Mouse (Mus musculus) ES-CJ7 (cell line): ENCODE data around the gene Igfbpl1.

Source experiments
- DNase-seq: peaks from one replicate; pipeline ENCODE4 v3.0.0; 2011; ENCODE audit warnings: low read depth, low spot score

Igfbpl1 gene

GRCm38 (mm10) chr4:45822781-45823575 lies 3.7 kb downstream of the Igfbpl1 start:
- no peak for DNase-seq

- no peak for DNase-seq
These were observed 4.7 kb downstream of the Igfbpl1 start for GRCm38 (mm10) chr4:45821995-45822394.

- DNase-seq = peak; percentile 80
These were observed 6.5 kb downstream of the Igfbpl1 start for GRCm38 (mm10) chr4:45820074-45820830.

- peak; percentile 88 for DNase-seq
These were observed 7.4 kb downstream of the Igfbpl1 start for GRCm38 (mm10) chr4:45819208-45819931.

DNA sequence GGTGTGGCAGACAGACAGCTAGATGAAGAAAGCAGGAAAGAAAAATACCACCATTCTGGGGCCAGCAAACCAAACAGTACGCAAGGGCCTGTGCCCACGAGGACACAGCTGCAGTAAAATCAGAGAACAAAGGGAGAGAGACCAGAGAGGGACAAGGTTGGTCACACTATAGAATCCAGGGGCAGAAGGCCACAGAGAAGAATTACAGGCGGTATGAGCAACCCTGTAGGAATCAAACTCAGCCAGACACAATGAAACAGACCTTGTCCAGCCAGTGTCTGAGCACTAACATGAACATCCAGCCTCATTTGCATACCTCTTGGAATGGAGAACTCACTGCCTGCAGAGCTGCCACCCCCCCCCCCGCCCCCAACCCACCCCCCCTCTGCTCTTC lies 7.9 kb downstream of the Igfbpl1 start:
- no peak for DNase-seq

DNA sequence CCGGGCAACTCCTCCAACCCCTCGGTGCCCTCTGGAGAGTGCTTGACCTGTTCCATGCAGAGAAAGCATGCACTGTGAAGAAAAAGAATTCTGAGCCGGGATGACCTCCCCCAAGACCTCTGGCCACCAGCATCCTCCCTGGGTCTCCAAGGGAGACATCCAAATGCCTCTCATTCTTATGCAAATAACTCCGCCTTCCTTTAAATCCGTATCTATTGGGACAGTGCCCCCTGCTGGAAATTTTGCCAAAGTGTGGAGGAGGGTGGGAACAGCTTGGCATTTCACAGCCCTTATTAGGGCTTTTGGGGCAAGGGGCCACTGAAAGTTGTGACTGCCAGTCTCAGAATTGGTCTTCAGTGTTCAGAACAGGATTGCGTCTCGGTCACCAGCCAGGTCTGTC lies 11.2 kb downstream of the Igfbpl1 start:
- DNase-seq = peak; percentile 93

DNA sequence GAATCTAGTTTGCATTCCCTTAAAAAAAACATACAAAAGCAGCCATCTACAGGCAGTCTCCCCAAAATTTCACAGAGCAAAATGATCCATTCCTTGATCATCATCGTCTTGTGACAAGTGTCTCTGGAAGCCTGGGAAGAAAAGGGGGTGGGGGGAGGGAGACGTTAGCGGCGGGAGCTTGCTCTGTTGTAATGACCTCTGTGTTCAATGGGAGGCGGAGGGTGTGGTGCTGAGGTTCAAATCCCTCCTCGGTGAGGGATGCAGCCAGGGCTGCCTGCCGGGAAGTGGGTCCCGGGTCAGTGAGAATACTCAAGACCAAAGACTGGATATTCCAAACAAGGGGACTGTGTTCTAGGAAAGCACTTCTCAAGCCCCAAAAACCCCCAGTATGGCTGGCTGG lies 15.5 kb downstream of the Igfbpl1 start:
- peak; percentile 77 for DNase-seq

DNA sequence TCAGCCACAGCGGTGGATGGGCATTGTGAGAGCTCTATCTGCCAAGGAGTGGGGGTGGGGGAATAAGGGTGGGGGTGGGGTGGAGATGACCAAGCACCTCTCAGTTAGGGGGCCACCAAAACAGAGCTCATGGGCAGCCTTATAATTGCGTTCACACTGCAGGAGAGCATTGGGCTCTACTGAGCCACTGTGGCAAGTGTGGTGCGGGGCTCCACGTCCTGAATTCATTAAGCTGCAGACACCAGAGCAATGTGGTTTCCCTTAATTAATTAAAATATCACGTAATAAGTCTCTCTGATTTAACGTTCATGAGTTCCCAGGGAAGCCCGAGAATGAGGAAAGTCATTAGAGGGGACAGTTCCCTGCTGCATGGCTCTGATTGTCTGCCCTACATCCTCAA lies 18.7 kb downstream of the Igfbpl1 start:
- no peak for DNase-seq

GRCm38 (mm10) chr4:45802900-45803299 lies 23.8 kb downstream of the Igfbpl1 start:
- DNase-seq = no peak

GRCm38 (mm10) chr4:45799956-45800537 lies 26.7 kb downstream of the Igfbpl1 start:
- DNase-seq = peak; percentile 40

GRCm38 (mm10) chr4:45798964-45799363 lies 27.8 kb downstream of the Igfbpl1 start, which contains the start of gene Aldh1b1:
TSS of gene Aldh1b1 (plus strand) at chr4:45799022.
- DNase-seq = peak; percentile 74

DNA sequence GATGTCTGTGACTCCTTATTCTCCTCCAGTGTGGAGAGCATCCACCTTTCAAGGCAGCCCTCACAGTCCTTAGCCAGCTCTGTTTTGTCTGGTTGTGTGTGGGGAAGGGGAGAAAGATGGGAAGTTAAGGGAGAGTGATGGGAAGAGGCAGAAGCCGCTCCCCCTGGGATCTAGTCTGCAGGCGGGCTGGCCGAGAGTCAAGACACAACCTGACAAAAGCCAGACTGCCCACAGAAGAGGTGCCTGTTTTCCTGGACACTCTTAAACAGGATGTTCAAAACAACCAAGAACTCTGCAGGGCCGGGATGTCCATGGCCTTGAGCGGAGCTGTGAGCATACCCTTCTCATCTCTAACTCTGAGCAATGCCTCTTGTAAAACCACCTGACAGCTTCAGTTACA lies 30.0 kb downstream of the Igfbpl1 start:
- DNase-seq = no peak

DNA sequence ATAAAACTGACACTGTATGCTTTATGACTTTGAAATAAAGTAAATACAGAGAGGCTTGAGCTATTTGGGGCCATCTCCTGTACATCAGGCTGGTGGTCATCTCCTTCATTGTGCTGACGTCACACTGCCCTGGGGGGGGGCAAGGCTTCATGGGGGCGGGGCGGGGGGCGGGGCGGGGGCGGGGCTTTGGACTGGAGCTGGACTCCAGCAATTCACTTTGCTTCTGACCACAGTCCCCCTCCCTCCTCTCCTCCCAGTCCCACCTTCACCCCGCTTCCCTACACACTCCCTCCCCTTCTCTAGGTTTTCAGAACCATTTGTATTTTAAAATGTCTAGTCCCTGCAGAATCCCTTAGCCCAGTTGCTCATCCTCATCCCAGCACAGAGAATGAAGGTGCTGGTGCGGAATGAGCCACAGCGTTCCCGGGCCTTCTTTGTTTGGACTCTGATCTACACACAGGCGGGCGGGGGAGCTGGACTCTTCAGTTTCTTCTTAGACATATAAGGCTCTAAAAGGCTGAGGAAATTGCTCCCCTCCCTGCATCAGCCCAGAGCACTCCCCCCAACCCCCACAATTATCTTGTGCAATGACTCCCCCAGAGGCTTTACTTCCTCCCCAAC lies 31.4 kb downstream of the Igfbpl1 start:
- no peak for DNase-seq

DNA sequence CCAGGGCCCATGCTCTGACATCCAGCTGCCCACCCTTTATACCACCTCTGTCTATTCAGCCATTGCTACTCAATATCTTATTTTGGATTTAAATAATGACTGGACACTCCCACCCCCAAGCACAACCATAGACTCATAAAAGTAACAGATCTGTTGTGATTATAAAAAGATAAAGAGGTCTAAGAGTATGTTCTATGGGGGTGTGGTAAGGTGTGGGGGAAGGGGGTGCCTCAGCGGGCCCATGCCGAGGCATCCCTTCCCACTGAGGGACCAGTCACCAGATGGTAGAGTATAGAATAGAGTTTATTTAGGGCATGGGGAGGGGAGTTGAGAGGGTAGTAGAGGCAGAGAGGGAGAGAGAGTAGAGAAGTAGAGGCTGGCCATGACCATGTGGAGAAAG lies 36.7 kb downstream of the Igfbpl1 start:
- DNase-seq = no peak

- DNase-seq = no peak
These were observed 37.3 kb downstream of the Igfbpl1 start for GRCm38 (mm10) chr4:45789263-45789958.

GRCm38 (mm10) chr4:45788446-45789081 lies 38.2 kb downstream of the Igfbpl1 start:
- no peak for DNase-seq

- DNase-seq = no peak
These were observed 40.0 kb downstream of the Igfbpl1 start for GRCm38 (mm10) chr4:45786674-45787073.

- no peak for DNase-seq
These were observed 40.8 kb downstream of the Igfbpl1 start for GRCm38 (mm10) chr4:45785959-45786358.

- no peak for DNase-seq
These were observed 43.1 kb downstream of the Igfbpl1 start for GRCm38 (mm10) chr4:45783671-45784070.

- DNase-seq = peak; percentile 88
These were observed 55.1 kb downstream of the Igfbpl1 start for GRCm38 (mm10) chr4:45771619-45772018.
